Mouse (Mus musculus): ENCODE measurements around the gene Abi3.
A peak's percentile ranks its signal among the peaks of the same experiment; 100 is the strongest.

DNA sequence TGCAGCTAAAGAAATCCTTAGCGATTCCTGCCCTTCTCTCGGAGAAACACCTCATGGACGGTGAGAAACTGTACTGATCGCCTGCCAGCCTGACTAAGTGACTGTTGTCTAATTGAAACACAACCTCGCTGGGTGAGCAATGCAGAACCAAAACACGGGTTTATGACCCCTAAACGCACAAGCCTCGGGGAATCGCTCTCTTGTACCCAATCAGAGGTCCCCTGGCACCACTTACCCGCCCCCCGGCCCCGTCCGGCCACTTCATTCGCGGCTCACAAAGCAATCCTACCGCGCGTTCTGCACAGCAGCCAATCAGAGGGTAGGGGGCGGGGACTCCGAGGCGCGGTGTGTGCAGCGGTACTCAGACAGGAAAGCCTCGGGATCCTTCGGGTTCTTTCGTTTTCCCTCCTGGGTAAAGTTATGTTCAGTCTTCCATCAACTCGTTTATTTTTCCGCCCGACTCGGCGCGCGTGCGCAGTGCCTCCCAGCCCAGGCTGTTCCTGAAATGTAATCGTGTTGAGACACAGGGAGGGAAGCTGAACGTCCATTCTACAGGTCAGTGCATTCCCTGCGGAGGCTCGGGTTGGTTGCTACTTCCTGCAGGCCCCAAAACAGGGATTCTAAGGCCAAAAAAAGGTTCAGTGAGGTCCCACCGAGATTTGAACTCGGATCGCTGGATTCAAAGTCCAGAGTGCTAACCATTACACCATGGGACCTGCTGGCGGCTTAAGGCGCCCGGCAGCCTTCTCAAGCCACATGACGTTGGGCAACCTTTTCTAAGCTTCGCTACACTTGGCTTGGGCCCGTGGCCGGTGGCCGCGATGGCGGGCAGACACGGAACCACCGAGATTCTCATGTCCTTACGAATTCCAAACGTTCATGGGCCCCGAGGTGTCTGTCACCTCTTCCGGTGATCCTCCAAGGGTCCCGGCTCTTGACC lies 16.5 kb upstream of the Abi3 start:
- TF ChIP-seq CTCF (IDR thresholded peaks at IDR 0.05; ENCODE audit: low read depth, low read length): no peak
- 0 out of 2 replicates have a peak, but pooled peaks have one; percentile 55 for TF ChIP-seq POLR2A (IDR thresholded peaks at IDR 0.05; ENCODE audit: borderline replicate concordance, low read depth, low read length)
